Mouse (Mus musculus) ES-E14 (cell line): ENCODE results near the gene Gpr152. TPM values are rescaled to one million over a fixed set of nuclear protein-coding genes. Genes with fewer than 3 reads are reported as not detected.
A peak's percentile ranks its signal among the peaks of the same experiment; 100 is the strongest.
"Not testable (repeated sequence)": the region's sequence is repeated elsewhere in the genome, so short reads cannot be mapped to it uniquely, and the experiment has no call there.

Experiments used
- DNase-seq: peaks from one replicate; pipeline ENCODE4 v3.0.0-alpha.2; 2013; ENCODE audit warnings: low read depth, low spot score
- H3K27ac ChIP-seq: 2 replicates; pipeline ENCODE4 v1.5.1; 2012; ENCODE audit warnings: low read depth, mild to moderate bottlenecking, low read length, moderate library complexity, mixed read lengths; ENCODE audit not compliant: poor library complexity, insufficient read depth, severe bottlenecking
- H3K36me3 ChIP-seq: 2 replicates; pipeline ENCODE4 v1.6.1; 2012; ENCODE audit warnings: mild to moderate bottlenecking, low read length, moderate library complexity, mixed read lengths; ENCODE audit not compliant: control insufficient read depth, poor library complexity, insufficient read depth, severe bottlenecking
- H3K4me1 ChIP-seq, 2 experiments: fragments of 150-350 bp in 1 of 2; sonication (generic) in 1 of 2; 2 replicates each; pipeline ENCODE4 v1.6.1; 2012; ENCODE audit warnings: low read length in 2 of 2, mild to moderate bottlenecking in 1 of 2, mixed read lengths in 1 of 2; ENCODE audit not compliant: control insufficient read depth in 2 of 2, insufficient read depth in 2 of 2, poor library complexity in 1 of 2
- H3K4me3 ChIP-seq, 2 experiments: fragments of 150-350 bp in 1 of 2; sonication (generic) in 1 of 2; 2 replicates each; pipeline ENCODE4 v1.5.1; 2012; ENCODE audit warnings: low read length in 2 of 2, low read depth in 1 of 2, mild to moderate bottlenecking in 1 of 2, mixed read lengths in 1 of 2; ENCODE audit not compliant: insufficient read depth in 1 of 2, poor library complexity in 1 of 2, severe bottlenecking in 1 of 2
- H3K9ac ChIP-seq: 2 replicates; pipeline ENCODE4 v1.6.1; 2012; ENCODE audit warnings: low read depth, mild to moderate bottlenecking, low read length, mixed read lengths; ENCODE audit not compliant: poor library complexity, insufficient read depth, severe bottlenecking
- H3K9me3 ChIP-seq: fragments of 150-350 bp; sonication (generic); 2 replicates; pipeline ENCODE4 v1.6.1; 2012; ENCODE audit warnings: low read depth, mild to moderate bottlenecking, low read length; ENCODE audit not compliant: control insufficient read depth, insufficient read depth
- CHD2 ChIP-seq: IDR thresholded peaks from 2 replicates; pipeline ENCODE4 v1.6.1; 2014; ENCODE audit warnings: mild to moderate bottlenecking, low read depth, low read length, inconsistent platforms
- HCFC1 ChIP-seq: IDR thresholded peaks from 2 replicates; pipeline ENCODE4 v1.6.1; 2012; ENCODE audit warnings: low read length, inconsistent platforms, borderline replicate concordance; ENCODE audit not compliant: insufficient read depth
- MAFK ChIP-seq: IDR thresholded peaks from 2 replicates; pipeline ENCODE4 v1.6.1; 2014; ENCODE audit warnings: mild to moderate bottlenecking, low read depth, low read length, inconsistent platforms; ENCODE audit not compliant: insufficient read depth
- ZC3H11A ChIP-seq: IDR thresholded peaks from 2 replicates; pipeline ENCODE4 v1.6.1; 2012; ENCODE audit warnings: low read depth, mild to moderate bottlenecking, inconsistent platforms, low read length, borderline replicate concordance
- ZNF384 ChIP-seq: IDR thresholded peaks from 2 replicates; pipeline ENCODE4 v1.6.1; 2012; ENCODE audit warnings: low read depth, low read length, inconsistent platforms
- in situ Hi-C, 2 experiments: fragments of 600-800 bp; cut with MboI; formaldehyde crosslinking; loops; one replicate each; pipeline ENCODE4 v1.15.1; 2025; ENCODE audit warnings: low sequenced_read_pairs in 2 of 2, inconsistent platforms in 1 of 2; ENCODE audit not compliant: unreplicated experiment in 2 of 2
- total RNA-seq: library from RNA; depleted of rRNA; stranded (reverse); fragments of 300-350 nt; gene quantifications from 2 replicates; pipeline ENCODE4 v1.2.3, GENCODE M21; 2012

The Gpr152 gene
- total RNA-seq, 1 experiment = 0.13 TPM

DNA sequence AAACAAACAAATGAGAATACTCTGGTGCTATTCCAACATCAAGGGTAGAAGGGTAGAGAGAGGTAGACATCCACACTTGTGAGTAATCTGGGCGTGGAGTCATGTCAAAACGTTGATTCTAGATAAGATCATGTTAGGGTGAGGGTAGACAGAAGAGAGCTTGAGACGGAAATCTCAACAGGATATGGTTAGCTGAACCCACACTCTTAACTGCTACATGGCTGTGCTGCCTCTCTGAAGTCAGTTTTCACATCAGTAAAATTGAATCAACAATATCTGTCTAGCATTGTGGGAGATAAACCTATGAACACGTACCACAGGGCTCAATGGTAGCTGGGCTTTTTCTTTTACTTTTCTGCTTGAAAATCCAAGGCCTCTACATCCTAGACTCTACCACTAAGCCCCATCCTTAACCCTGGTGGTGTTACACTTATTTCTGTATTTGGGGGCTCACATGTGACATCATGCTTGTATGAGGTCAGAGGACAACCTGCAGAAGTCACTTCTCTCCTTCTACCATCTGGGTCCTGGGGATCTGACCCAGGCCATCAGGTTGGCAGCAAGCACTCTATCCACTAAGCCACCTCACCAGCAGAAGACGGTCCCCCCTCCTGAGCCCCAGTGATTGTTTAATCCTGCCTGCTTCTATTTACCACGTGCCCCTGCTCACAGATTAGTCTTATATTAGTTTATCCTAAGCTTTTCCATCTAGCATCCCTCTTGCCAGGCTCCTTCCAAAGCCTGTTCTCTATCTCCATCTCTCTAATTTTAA lies 19.7 kb upstream of the Gpr152 start:
- peaks cover 0 to 4% of the 10 kb centered on the region in 2 experiments; a peak in 1 of 4 replicates for H3K4me1 ChIP-seq
- no peak overlapping the region for H3K9ac ChIP-seq
- H3K27ac ChIP-seq = no peak overlapping the region
- no peak for DNase-seq
- in situ Hi-C loops = no loop called here
- H3K4me3 ChIP-seq = no peak overlapping the region
- TF ChIP-seq HCFC1 (no peak), MAFK (no peak), CHD2 (no peak), ZC3H11A (no peak), ZNF384 (no peak)
- no peaks in the 10 kb centered on the region for H3K9me3 ChIP-seq
- H3K36me3 ChIP-seq = peaks cover 10% of the 10 kb centered on the region; the same call in 1 of the 2 replicates

- no peaks in the 10 kb centered on the region for H3K9me3 ChIP-seq
- in situ Hi-C loops = no loop called here
- H3K4me1 ChIP-seq = peaks cover 0 to 4% of the 10 kb centered on the region in 2 experiments; a peak in 1 of 4 replicates
- H3K9ac ChIP-seq = no peak overlapping the region
- no peak overlapping the region for H3K4me3 ChIP-seq
- peaks cover 5% of the 10 kb centered on the region; the same call in 1 of the 2 replicates for H3K36me3 ChIP-seq
- no peak for DNase-seq
- TF ChIP-seq ZNF384 (no peak), ZC3H11A (no peak), HCFC1 (no peak), CHD2 (no peak), MAFK (no peak)
- H3K27ac ChIP-seq = no peak overlapping the region
Observed at GRCm38 (mm10) chr19:4120496-4120895, 19.1 kb upstream of the Gpr152 start.

- H3K4me1 ChIP-seq = peaks cover 0 to 4% of the 10 kb centered on the region in 2 experiments; a peak in 1 of 4 replicates
- no peaks in the 10 kb centered on the region for H3K9me3 ChIP-seq
- peak overlapping the region; percentile 75 for H3K27ac ChIP-seq
- H3K4me3 ChIP-seq = peak overlapping the region; percentile 57 to 74
- in situ Hi-C loops = no loop called here
- no peaks in the 10 kb centered on the region; the same call in 1 of the 2 replicates for H3K36me3 ChIP-seq
- peak; percentile 96 for DNase-seq
- peak overlapping the region; percentile 88 for H3K9ac ChIP-seq
- TF ChIP-seq ZC3H11A (no peak), MAFK (peak; percentile 83), HCFC1 (peak; percentile 86)
Observed at GRCm38 (mm10) chr19:4121097-4121805, 18.3 kb upstream of the Gpr152 start.

- H3K27ac ChIP-seq, H3K4me1 ChIP-seq, H3K9me3 ChIP-seq, H3K36me3 ChIP-seq, DNase-seq, H3K9ac ChIP-seq, in situ Hi-C loops: not testable (repeated sequence)
- H3K4me3 ChIP-seq = peak overlapping the region in 1 of 2 experiments; percentile 45; a peak in 1 of 4 replicates
Observed at GRCm38 (mm10) chr19:4121896-4122295, 17.7 kb upstream of the Gpr152 start.
